Mouse (Mus musculus): ENCODE measurements around the gene Syt1. TPM values are rescaled to one million over a fixed set of nuclear protein-coding genes. Genes with fewer than 3 reads are reported as not detected.

The Syt1 gene
- polyA plus RNA-seq, 1 experiment from 2014 or later = 0.25 TPM

DNA sequence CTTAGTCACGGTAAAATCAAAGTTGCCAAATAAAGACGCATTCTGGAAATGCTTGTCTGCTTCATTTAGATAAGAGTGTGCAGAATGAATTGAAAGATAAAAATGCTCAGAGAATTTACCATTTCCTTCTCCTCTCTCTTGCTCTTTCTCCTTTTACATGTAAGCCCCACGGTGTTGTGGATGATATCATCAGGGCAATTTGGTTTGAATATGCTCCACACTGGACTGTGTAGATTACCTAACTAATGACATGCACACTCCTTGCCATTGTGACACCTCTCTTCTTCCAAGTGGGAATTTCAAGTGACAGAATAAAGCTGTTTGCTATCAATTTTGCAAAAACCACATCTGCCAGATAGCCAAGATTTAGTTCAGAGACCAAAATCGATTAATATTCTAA is 324.1 kb downstream of the Syt1 start:
- H3K27me3 ChIP-seq (ENCODE audit: insufficient read depth, low read length) = no peaks in the 10 kb centered on the region
- no peaks in the 10 kb centered on the region for H3K4me1 ChIP-seq (ENCODE audit: insufficient read depth)
- 53% methylated on average over 4 of the region's 4 CpGs for WGBS
- H3K4me3 ChIP-seq (ENCODE audit: low read depth, low read length) = no peak overlapping the region
- H3K4me2 ChIP-seq = no peak overlapping the region
- H3K36me3 ChIP-seq (ENCODE audit: insufficient read depth) = no peaks in the 10 kb centered on the region
- no peaks in the 10 kb centered on the region for H3K9me3 ChIP-seq (ENCODE audit: low read depth, low read length)
- no peak for DNase-seq
- TF ChIP-seq CTCF (IDR thresholded peaks at IDR 0.05; ENCODE audit: low read depth) = no peak
- H3K27ac ChIP-seq (ENCODE audit: low read depth) = no peak overlapping the region
- no peak for ATAC-seq (ENCODE audit: insufficient read depth)
- H3K9ac ChIP-seq = no peak overlapping the region

- H3K4me1 ChIP-seq (ENCODE audit: insufficient read depth) = no peaks in the 10 kb centered on the region
- TF ChIP-seq CTCF (IDR thresholded peaks at IDR 0.05; ENCODE audit: low read depth) = no peak
- no peak overlapping the region for H3K9ac ChIP-seq
- no peak overlapping the region for H3K27ac ChIP-seq (ENCODE audit: low read depth)
- H3K36me3 ChIP-seq (ENCODE audit: insufficient read depth) = no peaks in the 10 kb centered on the region
- H3K4me2 ChIP-seq = no peak overlapping the region
- H3K4me3 ChIP-seq (ENCODE audit: low read depth, low read length) = no peak overlapping the region
- H3K27me3 ChIP-seq (ENCODE audit: insufficient read depth, low read length) = no peaks in the 10 kb centered on the region
- H3K9me3 ChIP-seq (ENCODE audit: low read depth, low read length) = no peaks in the 10 kb centered on the region
- WGBS = 31% methylated on average over 14 of the region's 14 CpGs
- DNase-seq = peak; percentile 16
- ATAC-seq (ENCODE audit: insufficient read depth) = no peak
These were observed 330.9 kb downstream of the Syt1 start for GRCm38 (mm10) chr10:108679675-108680390.

DNA sequence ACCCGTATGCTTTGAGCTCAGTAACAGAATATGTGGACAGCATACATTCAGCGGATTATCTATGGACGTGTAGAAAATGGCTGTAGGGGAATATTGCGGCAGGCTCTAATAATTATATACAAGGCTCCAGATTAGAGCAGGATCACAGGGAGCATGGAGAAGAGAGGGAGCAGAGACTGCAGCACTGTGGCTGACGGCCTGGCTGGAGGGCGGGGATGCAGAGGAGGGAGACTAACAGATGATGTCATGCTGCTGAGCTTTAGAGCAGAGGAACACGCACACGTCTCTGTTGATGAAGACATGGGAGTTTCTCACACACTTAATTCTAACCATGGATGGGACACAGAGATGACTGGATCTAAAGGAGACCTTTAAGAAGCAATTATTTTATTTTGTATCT is 333.7 kb downstream of the Syt1 start:
- ATAC-seq (ENCODE audit: insufficient read depth) (no peak), DNase-seq (no peak)
- WGBS = 72% methylated on average over 8 of the region's 8 CpGs
- Histone ChIP-seq H3K4me1 (ENCODE audit: insufficient read depth) (no peaks in the 10 kb centered on the region), H3K4me2 (no peak overlapping the region), H3K27me3 (ENCODE audit: insufficient read depth, low read length) (no peaks in the 10 kb centered on the region), H3K36me3 (ENCODE audit: insufficient read depth) (no peaks in the 10 kb centered on the region), H3K9ac (no peak overlapping the region), H3K4me3 (ENCODE audit: low read depth, low read length) (no peak overlapping the region), H3K9me3 (ENCODE audit: low read depth, low read length) (no peaks in the 10 kb centered on the region), H3K27ac (ENCODE audit: low read depth) (no peak overlapping the region)
- TF ChIP-seq CTCF (IDR thresholded peaks at IDR 0.05; ENCODE audit: low read depth) = no peak

- DNase-seq = no peak
- H3K4me2 ChIP-seq = no peak overlapping the region
- WGBS = 85% methylated on average over 3 of the region's 3 CpGs
- H3K9me3 ChIP-seq (ENCODE audit: low read depth, low read length) = no peaks in the 10 kb centered on the region
- H3K27ac ChIP-seq (ENCODE audit: low read depth) = no peak overlapping the region
- H3K36me3 ChIP-seq (ENCODE audit: insufficient read depth) = no peaks in the 10 kb centered on the region
- no peaks in the 10 kb centered on the region for H3K4me1 ChIP-seq (ENCODE audit: insufficient read depth)
- no peak overlapping the region for H3K4me3 ChIP-seq (ENCODE audit: low read depth, low read length)
- no peaks in the 10 kb centered on the region for H3K27me3 ChIP-seq (ENCODE audit: insufficient read depth, low read length)
- no peak for TF ChIP-seq CTCF (IDR thresholded peaks at IDR 0.05; ENCODE audit: low read depth)
- no peak for ATAC-seq (ENCODE audit: insufficient read depth)
- no peak overlapping the region for H3K9ac ChIP-seq
These were observed 341.8 kb downstream of the Syt1 start for GRCm38 (mm10) chr10:108668944-108669343.

- no peak for TF ChIP-seq CTCF (IDR thresholded peaks at IDR 0.05; ENCODE audit: low read depth)
- no peaks in the 10 kb centered on the region for H3K36me3 ChIP-seq (ENCODE audit: insufficient read depth)
- no peaks in the 10 kb centered on the region for H3K4me1 ChIP-seq (ENCODE audit: insufficient read depth)
- no peak overlapping the region for H3K27ac ChIP-seq (ENCODE audit: low read depth)
- no peak overlapping the region for H3K4me3 ChIP-seq (ENCODE audit: low read depth, low read length)
- H3K9ac ChIP-seq = no peak overlapping the region
- DNase-seq = no peak
- no peaks in the 10 kb centered on the region for H3K27me3 ChIP-seq (ENCODE audit: insufficient read depth, low read length)
- no peaks in the 10 kb centered on the region for H3K9me3 ChIP-seq (ENCODE audit: low read depth, low read length)
- H3K4me2 ChIP-seq = no peak overlapping the region
- ATAC-seq (ENCODE audit: insufficient read depth) = no peak
- 57% methylated on average over 3 of the region's 3 CpGs for WGBS
These were observed 350.5 kb downstream of the Syt1 start for GRCm38 (mm10) chr10:108660295-108660694.

- no peak overlapping the region for H3K27ac ChIP-seq (ENCODE audit: low read depth)
- H3K4me2 ChIP-seq = no peak overlapping the region
- H3K27me3 ChIP-seq (ENCODE audit: insufficient read depth, low read length) = no peaks in the 10 kb centered on the region
- no peaks in the 10 kb centered on the region for H3K9me3 ChIP-seq (ENCODE audit: low read depth, low read length)
- H3K36me3 ChIP-seq (ENCODE audit: insufficient read depth) = no peaks in the 10 kb centered on the region
- DNase-seq (no peak), ATAC-seq (ENCODE audit: insufficient read depth) (no peak)
- H3K9ac ChIP-seq = no peak overlapping the region
- no peak overlapping the region for H3K4me3 ChIP-seq (ENCODE audit: low read depth, low read length)
- WGBS = 64% methylated on average over 2 of the region's 2 CpGs
- TF ChIP-seq CTCF (IDR thresholded peaks at IDR 0.05; ENCODE audit: low read depth) = no peak
- no peaks in the 10 kb centered on the region for H3K4me1 ChIP-seq (ENCODE audit: insufficient read depth)
These were observed 352.5 kb downstream of the Syt1 start for GRCm38 (mm10) chr10:108658300-108658699.

GRCm38 (mm10) chr10:108657669-108658068 is 353.1 kb downstream of the Syt1 start:
- Histone ChIP-seq H3K9me3 (ENCODE audit: low read depth, low read length) (no peaks in the 10 kb centered on the region), H3K4me2 (no peak overlapping the region), H3K36me3 (ENCODE audit: insufficient read depth) (no peaks in the 10 kb centered on the region), H3K9ac (no peak overlapping the region), H3K27me3 (ENCODE audit: insufficient read depth, low read length) (no peaks in the 10 kb centered on the region), H3K27ac (ENCODE audit: low read depth) (no peak overlapping the region), H3K4me3 (ENCODE audit: low read depth, low read length) (no peak overlapping the region), H3K4me1 (ENCODE audit: insufficient read depth) (no peaks in the 10 kb centered on the region)
- DNase-seq (no peak), ATAC-seq (ENCODE audit: insufficient read depth) (no peak)
- no peak for TF ChIP-seq CTCF (IDR thresholded peaks at IDR 0.05; ENCODE audit: low read depth)

Data from lung, embryonic 14.5 days (tissue).